Mouse (Mus musculus): Measurements from ENCODE around the gene Pabpc4. TPM values are rescaled to one million over a fixed set of nuclear protein-coding genes. Genes with fewer than 3 reads are reported as not detected.
"Not testable (repeated sequence)": the region's sequence is repeated elsewhere in the genome, so short reads cannot be mapped to it uniquely, and the experiment has no call there.

The Pabpc4 gene
- total RNA-seq, 2 experiments from 2014 or later: 40.3 to 47.0 TPM

DNA sequence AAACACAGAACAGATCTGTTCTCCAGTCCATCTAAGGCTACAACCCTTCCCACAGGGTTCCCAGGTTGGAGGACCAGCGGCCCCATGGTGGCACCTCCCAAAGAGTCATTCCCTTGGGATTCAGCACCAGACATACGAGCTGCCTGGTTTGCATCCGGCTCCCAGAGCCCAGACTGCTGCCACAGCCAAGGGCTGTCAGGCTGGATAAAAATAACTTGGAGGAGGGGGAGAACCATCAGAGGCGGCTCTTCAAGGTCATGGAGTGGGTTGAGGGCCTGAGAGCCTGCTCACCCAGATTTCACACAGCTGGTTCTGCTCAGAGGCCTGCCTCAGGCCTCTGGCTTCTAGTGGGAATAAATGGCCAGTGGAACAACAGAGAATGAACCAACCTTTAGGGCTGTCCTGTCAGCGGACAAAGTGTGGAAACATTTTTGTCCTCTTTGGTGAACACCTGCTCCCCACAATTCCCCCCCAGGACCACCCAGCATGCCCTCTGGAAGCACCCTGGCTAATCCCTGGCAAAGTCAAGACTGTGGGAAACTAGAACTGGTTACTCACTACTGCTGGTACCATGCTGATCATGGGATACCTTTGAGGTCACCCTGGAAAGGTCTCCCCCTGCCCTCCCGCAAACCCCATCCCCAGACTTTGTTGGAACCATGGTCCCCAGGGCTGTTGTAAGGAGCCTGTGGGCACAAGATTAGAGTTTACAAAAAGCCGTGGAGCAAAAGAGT lies 14.8 kb upstream of the Pabpc4 start:
- DNase-seq (ENCODE audit: low spot score in 2 of 2): no peak

DNA sequence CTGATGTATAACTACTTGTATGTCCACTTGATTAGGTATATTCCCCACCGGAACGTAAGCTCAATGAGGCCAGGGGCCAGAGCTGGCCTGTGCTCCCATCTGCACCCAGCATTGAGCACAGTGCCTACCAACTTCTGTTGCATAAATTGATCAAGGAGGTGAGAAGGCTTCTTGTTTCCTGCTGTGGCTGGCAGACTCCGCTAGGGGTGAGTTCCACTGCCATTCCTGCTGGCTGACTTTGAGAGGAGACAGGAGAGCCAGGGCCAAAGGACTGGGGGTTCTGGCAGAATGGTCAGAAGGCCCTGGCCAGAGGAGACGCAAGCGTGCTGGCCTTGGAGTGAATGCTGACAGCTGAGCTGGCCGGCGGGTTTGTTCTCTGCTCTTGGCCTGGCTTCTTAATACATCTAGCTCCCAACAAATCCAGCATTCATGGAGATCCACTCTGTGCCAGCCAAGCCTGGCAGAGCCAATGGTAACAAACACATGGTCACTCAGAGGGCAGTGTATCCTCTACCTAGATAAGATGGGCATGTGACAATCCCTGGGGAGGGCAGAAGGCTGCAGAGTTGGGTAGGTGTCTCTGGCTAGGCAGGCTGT lies 13.1 kb upstream of the Pabpc4 start:
- peak; percentile 48 to 83 for DNase-seq (ENCODE audit: low spot score in 2 of 2)

DNA sequence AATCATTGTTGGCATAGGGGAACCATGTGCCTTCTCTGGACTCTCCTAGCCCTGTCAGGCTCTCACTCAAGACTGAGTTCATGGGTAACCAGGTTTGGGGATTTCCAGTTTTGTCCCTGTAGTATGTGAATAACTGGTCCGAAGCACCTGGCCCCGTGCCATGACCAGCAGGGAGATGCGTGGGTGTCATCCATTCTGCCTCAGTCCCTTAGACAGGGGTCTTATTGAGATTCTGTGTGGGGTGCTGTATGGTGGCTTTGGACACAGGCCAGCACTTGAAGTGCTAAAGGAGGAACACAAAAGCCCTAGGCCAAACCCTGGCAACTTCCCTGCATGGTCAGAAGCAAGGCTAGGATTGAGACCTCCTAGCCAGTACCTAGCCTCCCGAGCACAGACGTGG lies 9.9 kb upstream of the Pabpc4 start:
- no peak for DNase-seq (ENCODE audit: low spot score in 2 of 2)

DNA sequence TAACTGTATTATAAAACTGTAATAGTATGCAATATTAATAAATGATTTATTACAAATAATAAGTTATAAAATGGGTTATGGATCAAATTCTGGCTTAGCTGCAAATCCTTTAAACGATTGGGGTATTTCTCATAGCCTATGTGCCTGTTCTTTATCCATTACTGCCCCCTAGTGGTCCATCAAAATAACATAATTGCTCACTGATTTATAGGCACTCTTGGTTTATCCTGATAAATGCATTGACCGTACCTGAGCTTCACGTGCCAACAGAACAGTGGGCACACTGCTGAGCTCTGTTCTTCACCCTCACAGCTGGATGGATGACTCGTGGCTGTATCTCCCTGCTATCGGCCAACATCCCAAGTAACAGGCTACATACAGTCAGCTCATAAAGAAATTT lies 7.5 kb upstream of the Pabpc4 start:
- peak in 1 of 2 experiments; percentile 75 for DNase-seq (ENCODE audit: low spot score in 2 of 2)

DNA sequence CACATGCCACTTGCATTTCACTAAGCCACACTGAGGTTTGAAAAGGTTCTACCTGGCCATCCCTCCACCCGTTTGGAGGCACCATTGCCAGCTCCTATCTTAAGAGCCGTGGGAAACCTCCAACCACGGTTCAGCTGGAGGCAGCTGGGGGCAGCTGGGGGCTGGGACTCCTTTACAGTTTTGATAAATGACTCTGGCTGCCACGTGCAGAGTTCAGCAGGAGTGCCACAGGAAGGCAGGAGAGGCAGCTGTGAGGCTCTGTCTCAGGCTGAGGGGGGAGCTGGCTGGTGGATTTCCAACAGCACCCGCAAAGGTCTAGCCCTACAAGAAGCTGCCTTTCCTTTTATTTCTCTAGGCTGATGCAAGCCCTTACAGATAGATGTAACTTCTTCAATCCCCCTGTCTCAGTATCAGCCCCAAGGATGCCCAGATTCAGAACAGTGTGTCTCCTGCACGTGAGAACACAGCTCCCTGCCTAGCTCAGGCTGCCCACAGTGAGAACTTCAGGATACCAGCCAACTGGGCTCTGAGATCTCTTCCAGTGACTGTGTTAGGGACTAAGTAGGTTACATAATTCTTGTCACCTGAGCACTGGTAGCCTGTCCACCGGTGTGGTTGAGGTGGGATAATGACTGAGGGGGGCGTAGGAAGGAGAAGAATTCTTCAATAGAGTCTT lies 1.9 kb upstream of the Pabpc4 start:
- no peak for DNase-seq (ENCODE audit: low spot score in 2 of 2)

DNA sequence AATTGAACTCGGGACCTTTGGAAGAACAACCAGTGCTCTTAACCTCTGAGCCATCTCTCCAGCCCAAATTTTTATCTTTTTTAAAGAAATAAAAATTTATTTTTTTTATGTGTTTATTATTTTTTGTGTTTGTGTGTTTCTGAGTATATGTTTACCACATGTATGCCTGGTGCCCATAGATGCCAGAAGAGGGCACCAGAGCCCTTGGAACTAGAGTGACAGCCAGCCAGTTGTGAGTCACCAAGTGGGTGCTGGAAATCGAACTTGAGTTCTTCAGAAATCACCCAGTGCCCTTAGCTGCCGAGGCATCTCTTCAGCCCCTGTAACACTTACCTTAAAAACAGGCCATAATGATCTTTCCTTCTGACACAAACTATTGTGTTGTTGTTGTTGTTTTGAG lies 8.9 kb downstream of the Pabpc4 start:
- no peak for DNase-seq (ENCODE audit: low spot score in 2 of 2)

DNA sequence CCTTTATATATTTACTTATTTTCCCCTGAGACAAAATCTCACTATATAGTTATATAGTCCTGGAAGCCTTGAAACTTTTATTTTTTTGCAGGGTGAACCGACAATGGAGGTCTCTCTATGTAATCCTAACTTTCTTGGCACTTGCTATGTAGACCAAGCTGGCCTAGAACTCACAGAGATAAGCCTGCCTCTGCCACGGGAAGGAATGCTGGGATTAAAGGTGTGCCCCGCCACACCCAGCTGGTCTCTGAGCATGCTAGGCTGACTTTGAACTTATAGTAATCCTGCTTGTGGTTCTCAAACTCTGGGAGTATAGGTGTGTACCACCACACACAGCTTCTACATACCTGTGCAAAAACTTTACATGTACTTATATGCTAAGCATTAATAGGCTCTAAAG lies 18.0 kb downstream of the Pabpc4 start:
- DNase-seq (ENCODE audit: low spot score in 2 of 2): no peak

DNA sequence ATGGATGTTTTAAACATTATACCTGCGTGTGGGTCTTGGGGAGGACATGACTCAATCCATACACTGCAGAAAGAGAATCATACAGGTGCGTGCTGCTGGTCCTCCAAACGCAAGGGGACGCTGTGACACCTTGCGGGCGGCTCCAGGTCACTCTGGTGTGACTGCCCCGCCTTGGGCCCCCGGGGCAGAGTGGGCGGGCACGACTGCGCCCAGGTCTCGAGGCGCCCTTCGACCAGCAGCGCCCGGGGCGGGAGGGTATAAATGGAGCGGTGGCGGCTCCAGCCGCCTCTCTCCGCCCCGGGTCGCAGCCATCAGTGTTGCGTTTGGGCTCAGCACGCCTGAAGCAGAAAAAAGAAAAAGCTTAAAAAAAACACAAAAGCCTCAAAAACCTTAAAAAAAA lies 20.3 kb downstream of the Pabpc4 start:
- DNase-seq (ENCODE audit: low spot score in 2 of 2): peak; percentile 74 to 85

DNA sequence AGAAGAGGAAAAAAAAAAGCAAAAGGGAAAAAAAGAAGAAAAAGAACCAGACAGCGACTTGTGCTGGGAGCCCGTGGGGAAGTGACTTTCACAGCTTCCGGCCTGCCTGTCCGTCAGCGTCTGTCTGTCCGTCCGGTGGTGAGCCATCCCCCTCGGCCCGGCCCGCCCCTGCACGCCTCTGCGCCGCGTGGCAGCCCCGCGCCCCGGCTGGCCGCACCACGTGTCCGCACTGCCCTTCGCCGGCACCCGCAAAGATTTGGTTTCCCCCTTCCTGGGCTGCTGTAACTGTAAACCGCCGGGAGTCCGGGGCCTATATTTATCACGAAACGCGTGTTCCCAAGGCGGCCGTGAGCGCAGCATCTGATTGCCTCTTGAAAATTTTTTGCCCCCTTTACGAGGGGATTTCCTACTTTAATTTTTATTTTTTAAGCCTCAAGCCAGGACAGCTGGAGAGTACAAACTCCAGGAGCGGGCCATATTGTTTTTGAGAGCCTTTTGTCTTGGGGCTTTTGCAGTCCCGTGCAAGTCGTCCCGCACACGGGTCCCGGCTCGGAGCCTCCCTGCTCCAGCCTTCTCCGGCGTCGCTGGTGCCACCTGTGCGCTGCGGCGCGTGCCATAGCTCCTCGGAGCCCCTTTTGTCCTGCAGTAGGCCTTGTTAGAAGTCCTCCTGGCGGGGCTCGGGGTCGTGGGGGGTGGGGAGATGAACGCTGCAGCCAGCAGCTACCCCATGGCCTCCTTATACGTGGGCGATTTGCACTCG lies 20.9 kb downstream of the Pabpc4 start:
- DNase-seq (ENCODE audit: low spot score in 2 of 2): not testable (repeated sequence)

DNA sequence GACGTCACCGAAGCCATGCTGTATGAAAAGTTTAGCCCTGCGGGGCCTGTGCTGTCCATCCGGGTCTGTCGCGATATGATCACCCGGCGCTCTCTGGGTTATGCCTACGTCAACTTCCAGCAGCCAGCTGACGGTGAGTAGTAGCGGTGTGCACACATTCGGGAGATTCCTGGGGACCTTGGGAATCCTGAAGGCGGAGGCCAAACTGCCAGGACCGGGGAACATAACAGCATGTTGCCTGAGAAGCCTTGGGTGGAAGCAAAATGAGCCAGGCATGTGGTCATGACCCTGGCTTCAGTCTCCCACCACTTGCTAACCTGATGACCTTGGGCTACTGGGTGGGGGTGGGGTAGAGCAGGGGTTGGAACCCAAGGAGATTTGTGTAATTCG lies 21.5 kb downstream of the Pabpc4 start:
- not testable (repeated sequence) for DNase-seq (ENCODE audit: low spot score in 2 of 2)

DNA sequence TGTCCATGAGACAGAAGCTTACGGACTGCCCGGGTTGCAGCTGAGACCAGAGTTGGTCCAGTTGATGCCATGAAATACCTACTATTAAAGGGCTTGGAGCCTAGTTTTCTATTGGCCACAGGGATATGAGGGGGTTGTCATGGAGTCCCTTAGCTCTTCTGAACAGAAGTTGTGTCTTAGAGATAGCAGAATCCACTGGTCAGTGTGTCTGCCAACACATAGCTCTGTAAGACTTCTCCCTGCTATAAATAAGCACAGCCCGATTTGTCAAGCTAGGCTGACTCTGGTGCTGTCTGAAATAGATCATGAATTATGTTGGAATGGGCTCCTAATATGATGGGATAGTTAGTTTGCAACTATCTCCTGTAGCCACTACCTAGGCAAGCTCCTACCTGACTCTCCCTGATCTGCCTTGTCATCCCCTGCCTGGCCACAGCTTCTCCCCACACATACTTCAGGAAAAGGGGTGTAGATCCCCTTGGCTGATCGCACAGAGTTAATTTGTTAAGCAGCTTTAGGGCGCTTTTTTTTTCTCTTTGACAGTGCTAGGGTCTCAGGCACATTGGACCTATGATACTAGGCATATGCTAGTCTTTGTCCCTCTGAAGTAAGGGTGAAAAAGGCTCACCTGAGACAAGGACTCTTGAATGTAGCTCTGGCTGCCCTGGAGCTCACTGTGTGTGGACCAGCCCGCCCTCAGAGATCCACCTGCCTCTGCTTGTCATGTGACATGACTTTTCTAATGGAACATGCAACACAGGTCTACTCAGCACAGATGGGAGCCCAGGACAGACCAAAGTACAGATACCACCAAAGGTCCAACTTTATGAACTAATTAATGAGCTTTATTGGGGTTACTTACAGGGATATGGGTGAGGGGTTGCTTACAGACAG lies 22.8 kb downstream of the Pabpc4 start:
- no peak for DNase-seq (ENCODE audit: low spot score in 2 of 2)

DNA sequence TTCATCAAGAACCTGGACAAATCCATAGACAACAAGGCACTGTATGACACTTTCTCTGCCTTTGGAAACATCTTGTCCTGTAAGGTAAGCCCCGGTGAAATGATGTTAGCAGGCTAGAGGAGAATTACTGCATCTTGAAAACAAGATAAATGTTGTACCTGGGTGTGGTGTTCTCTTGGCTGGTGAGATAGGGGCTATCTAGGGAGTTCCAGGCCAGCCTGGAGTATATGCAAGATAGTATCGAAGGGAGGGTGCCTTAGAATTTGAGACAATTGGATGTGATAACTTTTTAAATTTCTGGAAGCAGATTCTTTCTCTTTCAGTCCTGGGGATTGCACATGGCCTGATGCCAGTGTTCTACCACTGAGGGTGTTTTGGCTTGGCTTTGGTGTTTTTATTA lies 24.6 kb downstream of the Pabpc4 start:
- no peak for DNase-seq (ENCODE audit: low spot score in 2 of 2)

DNA sequence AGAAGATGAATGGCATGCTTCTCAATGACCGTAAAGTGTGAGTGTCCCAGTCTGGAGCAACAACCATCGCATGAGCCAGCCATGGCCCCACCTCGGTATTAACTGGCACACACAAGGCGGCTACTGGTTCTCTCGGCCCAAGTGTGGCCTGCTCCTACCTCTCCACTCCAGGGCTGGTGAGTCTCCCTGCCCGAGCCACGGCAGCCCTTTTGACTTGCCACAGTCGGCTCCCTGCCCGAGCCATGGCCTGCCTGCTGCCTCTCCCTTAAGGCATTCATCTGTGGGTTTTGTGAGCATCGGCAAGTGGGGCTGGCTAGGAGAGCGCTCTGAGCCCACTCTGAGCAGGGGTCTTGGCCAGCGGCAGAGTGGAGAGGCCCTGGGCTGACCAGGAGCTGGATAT lies 26.9 kb downstream of the Pabpc4 start:
- DNase-seq (ENCODE audit: low spot score in 2 of 2): no peak

DNA sequence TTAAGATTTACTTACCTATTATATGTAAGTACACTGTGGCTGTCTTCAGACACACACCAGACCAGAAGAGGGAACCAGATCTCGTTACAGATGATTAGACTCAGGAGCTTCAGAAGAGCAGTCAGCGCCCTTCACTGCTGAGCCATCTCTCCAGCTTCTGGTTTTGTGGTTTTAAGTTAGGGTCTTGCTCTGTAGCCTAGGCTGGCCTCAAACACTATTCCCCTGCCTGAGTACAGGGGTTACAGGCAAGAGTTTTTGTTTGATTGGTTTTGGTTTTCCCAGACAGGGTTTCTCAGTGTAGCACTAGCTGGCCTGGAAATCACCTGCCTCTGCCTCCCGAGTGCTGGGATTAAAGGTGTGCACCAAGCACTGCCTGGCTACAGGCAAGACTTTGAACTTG lies 30.2 kb downstream of the Pabpc4 start:
- DNase-seq (ENCODE audit: low spot score in 2 of 2): no peak

DNA sequence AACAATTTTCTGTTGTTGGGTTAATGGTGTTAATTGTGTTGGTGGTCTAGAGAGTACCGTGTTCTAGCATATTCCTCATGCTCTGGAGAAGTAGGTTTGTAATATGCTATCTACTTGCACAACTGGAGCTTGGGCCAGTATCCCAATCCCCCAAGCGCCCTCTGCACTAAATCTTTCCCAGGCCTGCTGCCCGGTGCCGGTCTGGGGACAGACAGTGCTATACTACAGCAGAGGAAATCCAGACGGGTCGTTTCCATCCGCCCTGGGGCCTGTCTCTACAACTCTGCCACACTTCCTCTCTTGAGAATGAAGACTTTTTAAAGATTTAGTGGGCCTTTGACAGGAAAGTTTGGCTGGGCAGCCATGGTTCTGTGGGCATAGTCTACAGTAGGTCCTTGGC lies 30.8 kb downstream of the Pabpc4 start:
- no peak for DNase-seq (ENCODE audit: low spot score in 2 of 2)

DNA sequence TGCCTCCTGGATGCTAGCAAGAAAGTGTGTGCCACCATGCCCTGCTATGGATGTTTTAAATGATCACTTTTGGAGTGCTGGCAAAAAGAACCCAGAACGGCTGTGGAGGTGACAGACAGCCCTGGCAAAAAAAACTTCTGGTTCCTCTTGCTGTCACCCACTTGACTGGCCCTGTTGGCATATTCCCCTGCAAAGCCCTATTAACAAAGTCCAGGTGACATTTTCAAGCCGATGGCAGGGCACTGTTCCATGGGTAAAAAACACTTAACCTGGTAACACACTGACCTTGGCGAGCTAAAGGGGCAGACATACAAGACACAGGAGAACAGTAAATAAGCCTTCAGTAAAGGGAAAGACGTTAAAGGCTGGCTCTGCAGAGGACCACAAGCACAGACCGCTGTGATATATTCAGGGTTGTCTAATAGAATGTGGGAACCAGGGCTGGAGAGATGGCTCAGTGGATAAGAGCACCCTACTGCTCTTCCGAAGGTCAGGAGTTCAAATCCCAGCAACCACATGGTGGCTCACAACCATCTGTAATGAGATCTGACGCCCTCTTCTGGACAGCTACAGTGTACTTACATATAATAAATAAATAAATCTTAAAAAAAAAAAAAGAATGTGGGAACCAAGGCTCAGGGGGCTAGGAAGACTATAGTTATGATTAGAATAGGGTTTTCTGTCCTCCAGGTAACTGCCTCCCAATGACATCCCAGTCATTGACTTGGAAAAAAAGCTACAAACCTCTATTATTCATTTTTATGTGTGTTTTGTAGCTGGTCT lies 31.7 kb downstream of the Pabpc4 start:
- DNase-seq (ENCODE audit: low spot score in 2 of 2): no peak

DNA sequence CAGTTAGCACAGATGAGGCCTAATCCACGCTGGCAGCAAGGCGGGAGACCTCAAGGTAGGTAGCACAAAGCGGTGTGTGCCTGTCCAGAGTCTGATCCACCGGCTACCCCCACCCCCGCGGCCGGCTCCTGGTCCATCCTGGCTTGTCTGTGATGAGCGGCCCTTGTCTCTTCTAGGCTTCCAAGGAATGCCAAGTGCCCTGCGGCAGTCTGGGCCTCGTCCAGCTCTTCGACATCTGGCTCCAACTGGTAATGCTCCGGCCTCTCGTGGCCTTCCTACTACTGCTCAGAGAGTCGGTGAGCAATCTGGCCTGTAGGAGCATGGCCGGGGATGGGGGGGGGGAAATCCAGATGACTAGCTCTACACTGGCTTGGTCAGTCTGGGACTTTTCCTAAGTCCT lies 32.9 kb downstream of the Pabpc4 start:
- DNase-seq (ENCODE audit: low spot score in 2 of 2): not testable (repeated sequence)

DNA sequence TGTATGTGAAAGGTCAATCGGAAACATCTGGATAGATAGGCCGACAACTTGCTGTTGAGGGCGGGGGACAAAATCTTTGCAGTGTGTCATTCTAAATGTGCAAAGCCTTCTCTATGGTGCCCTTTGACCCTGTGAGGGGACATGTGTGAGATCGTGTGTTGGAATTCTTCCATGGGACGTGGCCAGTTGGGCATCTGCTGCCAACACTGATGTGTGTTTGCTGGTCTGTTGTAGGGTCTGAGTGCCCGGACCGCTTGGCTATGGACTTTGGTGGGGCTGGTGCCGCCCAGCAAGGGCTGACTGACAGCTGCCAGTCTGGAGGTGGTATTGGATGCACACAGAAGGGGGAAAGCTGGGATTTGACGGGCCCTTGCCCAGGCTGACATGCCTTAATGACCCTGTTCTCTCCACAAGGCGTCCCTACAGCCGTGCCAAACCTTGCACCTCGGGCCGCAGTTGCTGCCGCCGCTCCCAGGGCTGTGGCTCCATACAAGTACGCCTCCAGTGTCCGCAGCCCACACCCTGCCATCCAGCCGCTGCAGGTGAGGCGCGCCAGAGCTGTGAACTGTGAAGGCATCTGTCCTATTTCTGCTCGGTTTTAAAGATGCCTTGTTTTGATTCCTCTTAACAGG lies 33.5 kb downstream of the Pabpc4 start:
- DNase-seq (ENCODE audit: low spot score in 2 of 2): no peak

DNA sequence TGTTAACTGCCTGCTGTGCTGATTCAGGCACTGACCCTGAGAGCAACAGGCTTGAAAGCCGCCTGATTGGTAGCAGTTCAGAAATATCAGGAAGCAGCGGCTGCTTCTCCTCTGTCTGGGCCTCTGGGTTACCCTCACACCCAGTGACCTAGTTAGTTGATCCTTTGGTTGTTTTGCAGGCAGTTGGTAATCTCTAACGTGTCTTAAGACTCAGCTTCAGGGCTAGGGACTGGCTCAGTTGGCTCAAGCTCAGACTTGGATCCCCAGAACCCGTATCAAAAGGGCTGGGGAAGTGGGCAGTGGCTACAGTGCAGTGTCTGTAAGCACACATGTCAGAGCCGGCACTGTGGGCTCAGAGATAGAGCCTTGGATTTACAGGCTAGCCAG lies 34.0 kb downstream of the Pabpc4 start:
- no peak for DNase-seq (ENCODE audit: low spot score in 2 of 2)
